Mouse (Mus musculus): Measurements from ENCODE around the gene Zcchc2.

Gene Zcchc2

GRCm38 (mm10) chr1:105990138-105990821, at the start of gene Zcchc2:
Zcchc2 (plus strand) TSS chr1:105990406.
- DNase-seq (ENCODE audit: low spot score): peak; percentile 99

DNA sequence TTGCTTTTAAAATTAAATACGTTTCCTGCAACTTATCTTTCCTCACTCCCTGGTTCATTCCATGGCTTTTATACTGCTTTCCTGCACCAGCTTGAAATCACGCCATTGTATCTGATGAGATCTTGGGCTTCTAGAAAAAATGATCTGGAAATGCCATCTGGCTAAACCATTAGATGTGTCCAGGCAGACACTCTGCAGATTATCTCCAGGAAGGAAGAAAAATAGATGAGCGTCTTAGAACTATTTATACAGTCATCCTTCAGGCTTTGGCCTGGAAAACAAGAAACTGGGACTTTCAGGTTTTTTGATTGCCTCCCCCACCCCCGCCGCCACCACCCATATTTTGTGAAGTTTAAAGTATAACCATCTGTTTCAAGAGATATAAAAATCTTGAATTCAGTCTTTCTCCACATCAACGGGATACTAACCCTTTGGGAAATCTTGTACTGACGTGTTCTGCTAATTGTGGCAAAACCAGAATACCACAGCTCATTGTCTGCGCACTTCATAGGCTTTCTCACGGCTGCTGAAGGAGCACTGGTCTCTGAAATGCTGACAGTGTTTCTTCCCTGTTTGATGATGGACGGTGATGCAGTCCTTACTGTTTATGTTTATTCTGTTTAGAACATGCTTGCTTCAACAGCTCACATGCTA, 45.2 kb upstream of the Zcchc2 start:
- DNase-seq (ENCODE audit: low spot score): no peak

GRCm38 (mm10) chr1:105946581-105947540, 43.3 kb upstream of the Zcchc2 start:
- DNase-seq (ENCODE audit: low spot score): no peak

GRCm38 (mm10) chr1:105948352-105948751, 41.9 kb upstream of the Zcchc2 start:
- DNase-seq (ENCODE audit: low spot score): no peak

GRCm38 (mm10) chr1:105953588-105953987, 36.6 kb upstream of the Zcchc2 start:
- DNase-seq (ENCODE audit: low spot score): no peak

DNA sequence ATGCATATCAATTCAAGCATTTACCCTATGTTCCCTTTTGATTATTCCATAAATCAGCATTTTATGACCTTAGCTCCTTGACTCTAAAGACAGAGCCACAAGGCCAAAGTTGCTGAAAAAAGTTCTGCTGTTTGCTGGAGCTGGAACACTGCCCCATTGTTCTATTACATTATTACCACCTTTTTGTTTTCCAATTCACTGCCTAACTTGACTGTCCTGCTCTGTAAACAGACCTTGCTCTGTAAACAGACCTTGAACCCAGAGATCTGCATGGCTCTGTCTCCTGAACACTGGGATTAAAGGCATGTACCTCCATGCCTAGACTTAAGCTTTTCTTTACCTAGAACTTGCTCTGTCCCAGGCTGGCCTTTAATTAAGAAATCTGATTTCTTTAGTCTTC, 36.2 kb upstream of the Zcchc2 start:
- DNase-seq (ENCODE audit: low spot score): no peak

DNA sequence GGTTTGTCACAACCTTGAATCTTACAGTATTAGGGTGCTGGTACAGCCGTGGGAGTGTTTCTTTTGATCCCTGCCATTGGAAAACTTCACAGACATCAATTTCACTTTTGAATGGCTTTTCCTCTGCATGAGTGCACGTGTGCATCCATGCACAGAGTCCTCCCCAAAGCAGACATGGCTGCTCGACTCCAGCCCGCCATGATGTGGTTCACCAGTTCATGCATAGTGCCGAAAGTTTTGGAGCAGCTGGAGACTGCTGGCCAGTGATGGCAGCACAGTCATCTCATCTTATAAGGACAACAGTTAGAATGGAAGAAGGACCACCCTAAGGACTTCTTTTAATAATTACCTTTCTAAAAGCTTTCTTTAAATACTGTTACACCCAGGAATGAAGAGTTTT, 34.1 kb upstream of the Zcchc2 start:
- no peak for DNase-seq (ENCODE audit: low spot score)

GRCm38 (mm10) chr1:105961472-105961871, 28.7 kb upstream of the Zcchc2 start:
- DNase-seq (ENCODE audit: low spot score): no peak

GRCm38 (mm10) chr1:105962084-105962818, 28.0 kb upstream of the Zcchc2 start:
- DNase-seq (ENCODE audit: low spot score): no peak

DNA sequence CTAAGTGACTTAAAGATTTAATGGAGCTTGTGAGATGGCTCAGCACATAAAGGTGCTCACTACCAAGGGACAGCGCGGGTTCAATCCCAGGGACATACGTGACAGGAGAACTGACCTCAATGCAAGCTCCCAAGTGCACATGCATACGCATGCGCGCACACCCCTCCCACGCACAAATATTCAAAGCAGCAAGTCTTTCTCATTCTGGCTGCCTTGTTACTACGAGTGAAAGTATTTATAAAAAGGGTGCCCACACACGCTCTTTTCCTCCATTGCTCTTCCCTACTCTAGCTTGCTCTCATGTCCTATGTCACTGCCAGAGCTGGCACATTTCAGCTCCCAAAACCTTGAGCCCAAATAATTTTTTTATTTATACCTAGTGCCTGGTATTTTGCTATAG, 27.4 kb upstream of the Zcchc2 start:
- DNase-seq (ENCODE audit: low spot score): no peak

DNA sequence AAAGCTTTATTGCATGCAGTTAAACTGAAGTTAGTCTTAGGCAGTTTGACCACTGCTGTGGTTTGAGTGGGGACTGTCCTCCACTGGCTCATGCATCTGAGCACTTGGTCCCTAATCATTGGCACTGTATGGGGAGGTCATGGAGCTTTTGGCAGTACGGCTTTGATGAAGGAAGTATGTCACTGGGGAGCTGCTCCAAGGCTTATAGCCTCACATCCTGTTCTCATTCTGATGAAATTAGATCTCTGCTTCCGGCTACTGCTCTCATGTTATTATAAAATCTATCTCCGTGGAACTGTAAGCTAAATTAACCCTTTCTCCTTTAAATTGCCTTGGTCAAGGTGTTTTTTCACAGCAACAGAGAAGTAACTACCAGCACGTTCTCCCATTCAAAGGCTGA, 25.7 kb upstream of the Zcchc2 start:
- DNase-seq (ENCODE audit: low spot score): no peak

- no peak for DNase-seq (ENCODE audit: low spot score)
These were observed 25.0 kb upstream of the Zcchc2 start for GRCm38 (mm10) chr1:105965189-105965588.

DNA sequence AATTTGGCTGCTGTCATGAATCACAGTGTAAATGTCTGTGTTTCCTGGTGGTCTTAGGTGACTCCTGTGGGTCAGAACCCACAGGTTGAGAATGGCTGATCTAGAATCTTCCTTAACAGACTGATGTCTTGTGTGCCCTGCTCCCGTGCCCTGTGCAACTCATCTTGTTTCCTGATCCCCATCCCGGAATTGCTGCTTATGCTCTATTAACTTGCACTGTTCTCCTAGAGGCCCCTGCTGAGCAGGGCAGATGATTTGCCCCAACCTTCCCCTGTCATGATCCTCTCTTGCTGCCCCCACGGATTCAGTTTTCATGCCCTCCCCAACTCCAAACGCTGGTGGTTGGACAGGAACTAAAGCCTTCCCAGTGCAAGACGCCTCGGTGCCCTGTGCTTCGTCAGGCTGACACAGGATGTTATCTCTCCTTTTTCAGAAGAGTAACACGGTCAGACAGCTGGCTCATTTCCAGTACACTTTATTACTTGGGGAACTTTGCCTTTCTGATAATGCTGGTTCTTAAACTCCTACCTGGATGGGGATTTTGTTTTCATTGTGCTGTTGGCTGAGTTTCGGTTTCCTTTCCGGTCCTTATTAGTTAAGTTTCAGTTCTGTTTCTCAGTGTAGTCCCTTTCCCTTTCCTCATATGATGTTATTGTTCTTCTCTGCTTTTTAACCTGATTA, 18.6 kb upstream of the Zcchc2 start:
- no peak for DNase-seq (ENCODE audit: low spot score)

DNA sequence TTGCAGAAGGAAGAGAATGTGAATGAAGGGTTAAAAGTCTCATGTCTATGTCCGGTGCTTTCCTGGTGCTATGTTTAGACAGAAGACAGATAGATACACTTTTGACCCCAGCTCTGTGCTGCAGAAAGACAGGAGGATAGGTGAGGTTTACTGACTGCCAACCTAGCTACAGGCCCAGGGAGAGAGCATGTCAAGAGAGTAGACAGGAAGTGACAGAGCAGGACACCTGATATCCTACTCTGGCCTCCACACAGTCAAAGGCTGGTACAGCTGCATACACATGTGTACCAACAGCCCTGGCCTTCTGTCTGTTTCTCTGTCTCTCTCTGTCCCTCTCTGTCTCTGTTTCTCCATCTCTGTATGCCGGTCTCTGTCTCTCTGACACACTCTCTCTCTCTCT, 16.2 kb upstream of the Zcchc2 start:
- DNase-seq (ENCODE audit: low spot score): no peak

- DNase-seq (ENCODE audit: low spot score): no peak
These were observed 12.6 kb upstream of the Zcchc2 start for GRCm38 (mm10) chr1:105977446-105978094.

DNA sequence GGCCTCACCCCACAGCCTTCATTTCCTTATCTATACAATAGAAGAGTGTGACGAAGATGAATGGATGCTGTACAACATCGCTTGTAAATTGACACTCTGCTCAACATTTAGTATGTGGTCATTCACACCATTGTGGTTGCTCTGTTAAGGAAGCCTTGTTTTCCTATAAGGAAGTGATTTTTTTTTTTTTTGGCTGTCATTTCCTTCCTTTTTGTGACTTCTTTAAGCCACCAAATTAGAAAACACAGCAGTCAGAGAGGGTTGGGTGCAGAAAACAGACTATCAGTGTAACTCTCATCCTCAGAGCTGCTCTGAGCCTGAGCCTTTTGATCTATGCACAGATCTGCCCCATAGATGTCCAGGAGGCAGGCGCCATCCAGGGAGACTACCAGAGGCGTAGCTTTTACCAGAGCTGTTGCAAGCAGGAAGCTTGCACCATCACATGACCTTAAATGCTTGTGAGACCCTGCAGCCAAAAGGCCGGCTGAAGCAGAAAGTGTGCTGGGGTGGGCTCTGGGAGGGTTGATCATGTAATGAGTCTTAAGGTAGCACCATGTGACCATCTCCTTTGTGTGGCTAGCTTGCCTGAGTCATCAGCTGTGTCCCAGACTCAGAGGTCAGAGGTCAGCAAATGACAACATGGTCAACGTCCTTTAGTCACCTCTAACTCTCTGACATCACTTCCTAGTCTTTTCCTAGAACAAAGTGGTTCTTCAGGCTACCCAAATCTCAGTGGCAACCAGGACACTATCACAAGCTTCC, 9.2 kb upstream of the Zcchc2 start:
- DNase-seq (ENCODE audit: low spot score): peak; percentile 28

DNA sequence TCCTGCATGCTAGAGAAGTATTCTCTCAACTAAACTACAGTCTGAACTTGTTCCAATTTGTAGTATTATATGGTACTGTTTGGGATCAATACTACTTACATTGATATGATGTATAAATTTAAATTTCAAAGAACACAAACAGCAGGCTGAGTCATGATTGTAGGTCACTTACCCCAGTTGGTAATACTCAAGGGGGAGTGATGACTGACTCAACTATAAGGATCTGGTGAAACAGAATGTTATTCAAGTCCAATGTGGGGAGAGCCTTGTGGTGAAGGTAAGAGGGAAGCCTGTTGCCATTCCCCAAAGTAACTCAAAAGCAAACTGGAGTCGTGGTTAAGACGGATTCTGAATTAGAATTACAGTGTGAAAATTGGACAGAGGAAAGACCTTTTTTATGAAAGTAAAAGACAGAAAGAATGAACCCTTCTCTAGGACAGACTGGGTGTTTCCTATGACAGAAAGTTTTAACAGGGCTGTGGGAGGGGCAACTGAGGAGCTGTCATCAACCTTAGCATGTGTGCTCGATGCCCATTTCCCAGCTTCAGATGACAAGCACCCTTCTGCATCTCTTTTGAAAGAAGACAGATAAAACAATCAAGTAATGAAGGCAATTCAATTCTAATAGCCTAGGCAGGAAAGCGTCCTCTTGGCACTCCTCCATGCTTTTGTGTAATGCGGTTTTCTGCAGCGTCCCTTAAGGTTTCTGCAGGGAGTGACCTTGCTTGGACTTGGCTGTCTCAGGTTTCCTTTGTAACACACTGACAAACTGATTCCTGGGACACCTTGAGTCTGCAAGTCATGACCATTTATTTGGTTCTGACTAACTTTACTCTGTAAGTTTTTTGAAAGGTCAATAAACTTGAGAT, 7.5 kb upstream of the Zcchc2 start:
- DNase-seq (ENCODE audit: low spot score): no peak

- no peak for DNase-seq (ENCODE audit: low spot score)
These were observed 6.0 kb upstream of the Zcchc2 start for GRCm38 (mm10) chr1:105984172-105984571.

DNA sequence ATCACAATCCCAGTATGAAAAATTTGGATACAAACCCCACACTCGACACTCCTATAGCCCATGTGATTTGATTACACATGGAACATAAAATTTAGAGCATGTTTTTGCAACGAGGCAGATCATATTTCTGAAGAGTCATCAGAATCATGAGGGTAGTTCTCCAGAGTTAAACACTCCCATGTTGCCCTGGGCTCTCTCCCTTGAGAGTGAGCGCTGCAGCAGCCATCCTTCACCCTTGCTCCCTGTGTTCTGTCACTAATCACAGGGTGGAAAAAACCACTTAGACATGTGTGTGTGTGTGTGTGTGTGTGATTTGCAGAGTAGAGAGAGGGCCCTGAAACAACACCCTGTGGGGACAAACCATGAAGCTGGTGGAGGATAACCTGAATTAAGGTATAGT, 2.0 kb upstream of the Zcchc2 start:
- no peak for DNase-seq (ENCODE audit: low spot score)
